Mouse (Mus musculus): Measurements from ENCODE around the gene Aqp11. TPM values are rescaled to one million over a fixed set of nuclear protein-coding genes. Genes with fewer than 3 reads are reported as not detected.
A peak's percentile ranks its signal among the peaks of the same experiment; 100 is the strongest.

Gene Aqp11
- total RNA-seq, 2 experiments from 2014 or later = 1.3 TPM

GRCm38 (mm10) chr7:97719078-97719477, 19.0 kb downstream of the Aqp11 start:
- no peak for ATAC-seq (replicated peaks; ENCODE audit: low FRiP score, poor library complexity, severe bottlenecking)

GRCm38 (mm10) chr7:97717326-97717725, 20.8 kb downstream of the Aqp11 start:
- no peak for ATAC-seq (replicated peaks; ENCODE audit: low FRiP score, poor library complexity, severe bottlenecking)

- ATAC-seq (replicated peaks; ENCODE audit: low FRiP score, poor library complexity, severe bottlenecking) = no peak
Measured at GRCm38 (mm10) chr7:97714651-97715050, 23.4 kb downstream of the Aqp11 start.

GRCm38 (mm10) chr7:97709204-97709603, 28.9 kb downstream of the Aqp11 start:
- ATAC-seq (replicated peaks; ENCODE audit: low FRiP score, poor library complexity, severe bottlenecking) = no peak

GRCm38 (mm10) chr7:97707809-97708208, 30.3 kb downstream of the Aqp11 start:
- ATAC-seq (replicated peaks; ENCODE audit: low FRiP score, poor library complexity, severe bottlenecking) = no peak

- no peak for ATAC-seq (replicated peaks; ENCODE audit: low FRiP score, poor library complexity, severe bottlenecking)
Measured at GRCm38 (mm10) chr7:97707123-97707522, 31.0 kb downstream of the Aqp11 start.

- ATAC-seq (replicated peaks; ENCODE audit: low FRiP score, poor library complexity, severe bottlenecking) = no peak
Measured at GRCm38 (mm10) chr7:97701106-97701505, 37.0 kb downstream of the Aqp11 start.

- no peak for ATAC-seq (replicated peaks; ENCODE audit: low FRiP score, poor library complexity, severe bottlenecking)
Measured at GRCm38 (mm10) chr7:97700173-97700572, 37.9 kb downstream of the Aqp11 start.

GRCm38 (mm10) chr7:97696506-97697254, 41.4 kb downstream of the Aqp11 start, which contains the start of gene Clns1a:
TSS of gene Clns1a (plus strand) at chr7:97696634.
- peak; percentile 98 for ATAC-seq (replicated peaks; ENCODE audit: low FRiP score, poor library complexity, severe bottlenecking)

GRCm38 (mm10) chr7:97696133-97696505, 42.0 kb downstream of the Aqp11 start:
- 0 out of 2 replicates have a peak, but pooled peaks have one; percentile 11 for ATAC-seq (replicated peaks; ENCODE audit: low FRiP score, poor library complexity, severe bottlenecking)

GRCm38 (mm10) chr7:97695441-97695840, 42.6 kb downstream of the Aqp11 start:
- ATAC-seq (replicated peaks; ENCODE audit: low FRiP score, poor library complexity, severe bottlenecking) = no peak

GRCm38 (mm10) chr7:97687831-97688230, 50.3 kb downstream of the Aqp11 start:
- ATAC-seq (replicated peaks; ENCODE audit: low FRiP score, poor library complexity, severe bottlenecking) = no peak

- no peak for ATAC-seq (replicated peaks; ENCODE audit: low FRiP score, poor library complexity, severe bottlenecking)
Measured at GRCm38 (mm10) chr7:97679239-97679638, 58.9 kb downstream of the Aqp11 start.

Other genes starting within 250 kb of the Aqp11 start
- gene Aamdc, start 158.8 kb downstream of the Aqp11 start, total RNA-seq (2015; ENCODE audit: low replicate concordance) = 14.8 and 24.7 TPM in 2 replicates
- gene Aamdc, start 158.8 kb downstream of the Aqp11 start, total RNA-seq (2017; ENCODE audit: low replicate concordance) = 7.9 and 8.7 TPM in 2 replicates
- 19.8 and 21.8 TPM in 2 replicates for gene Rsf1, start 158.4 kb downstream of the Aqp11 start, total RNA-seq (2015; ENCODE audit: low replicate concordance)
- gene Rsf1, start 158.4 kb downstream of the Aqp11 start, total RNA-seq (2017; ENCODE audit: low replicate concordance) = 39.3 and 46.8 TPM in 2 replicates
- 23.4 and 30.2 TPM in 2 replicates for gene Clns1a, start 41.7 kb downstream of the Aqp11 start, total RNA-seq (2015; ENCODE audit: low replicate concordance)
- gene Clns1a, start 41.7 kb downstream of the Aqp11 start, total RNA-seq (2017; ENCODE audit: low replicate concordance) = 12.5 and 18.4 TPM in 2 replicates
- gene Pak1, start 50.3 kb upstream of the Aqp11 start, total RNA-seq (2015; ENCODE audit: low replicate concordance) = 5.0 and 16.2 TPM in 2 replicates
- 3.6 and 6.6 TPM in 2 replicates for gene Pak1, start 50.3 kb upstream of the Aqp11 start, total RNA-seq (2017; ENCODE audit: low replicate concordance)
- not detected in 2 replicates for gene Gdpd4, start 181.7 kb upstream of the Aqp11 start, total RNA-seq (2015; ENCODE audit: low replicate concordance)
- gene Gdpd4, start 181.7 kb upstream of the Aqp11 start, total RNA-seq (2017; ENCODE audit: low replicate concordance) = not detected in 2 replicates